Mouse (Mus musculus) ES-E14 (cell line): Measurements from ENCODE around the gene Rnf207.

Source experiments
- CHD2 ChIP-seq: IDR thresholded peaks from 2 replicates; pipeline ENCODE4 v1.6.1; 2014; ENCODE audit warnings: mild to moderate bottlenecking, low read depth, low read length, inconsistent platforms
- HCFC1 ChIP-seq: IDR thresholded peaks from 2 replicates; pipeline ENCODE4 v1.6.1; 2012; ENCODE audit warnings: low read length, inconsistent platforms, borderline replicate concordance; ENCODE audit not compliant: insufficient read depth
- MAFK ChIP-seq: IDR thresholded peaks from 2 replicates; pipeline ENCODE4 v1.6.1; 2014; ENCODE audit warnings: mild to moderate bottlenecking, low read depth, low read length, inconsistent platforms; ENCODE audit not compliant: insufficient read depth
- ZC3H11A ChIP-seq: IDR thresholded peaks from 2 replicates; pipeline ENCODE4 v1.6.1; 2012; ENCODE audit warnings: low read depth, mild to moderate bottlenecking, inconsistent platforms, low read length, borderline replicate concordance
- ZNF384 ChIP-seq: IDR thresholded peaks from 2 replicates; pipeline ENCODE4 v1.6.1; 2012; ENCODE audit warnings: low read depth, low read length, inconsistent platforms

GRCm38 (mm10) chr4:152321464-152321863 is 2.7 kb upstream of the Rnf207 start:
- TF ChIP-seq CHD2: no peak
- no peak for TF ChIP-seq HCFC1
- no peak for TF ChIP-seq ZC3H11A
- no peak for TF ChIP-seq MAFK
- TF ChIP-seq ZNF384: no peak
